Mouse (Mus musculus): ENCODE results near the gene Rassf8.

The Rassf8 gene

GRCm38 (mm10) chr6:145822218-145822617, 75.7 kb downstream of the Rassf8 start:
- in situ Hi-C loops (cut with MboI; ENCODE audit: low sequenced_read_pairs): no loop called here

- in situ Hi-C loops (cut with MboI; ENCODE audit: low sequenced_read_pairs): no loop called here
Observed at GRCm38 (mm10) chr6:145823103-145823502, 76.6 kb downstream of the Rassf8 start.

GRCm38 (mm10) chr6:145823588-145824234, 77.2 kb downstream of the Rassf8 start:
- in situ Hi-C loops (cut with MboI; ENCODE audit: low sequenced_read_pairs): no loop called here

GRCm38 (mm10) chr6:145826305-145826704, 79.8 kb downstream of the Rassf8 start:
- in situ Hi-C loops (cut with MboI; ENCODE audit: low sequenced_read_pairs): no loop called here

GRCm38 (mm10) chr6:145829062-145829835, 82.7 kb downstream of the Rassf8 start:
- in situ Hi-C loops (cut with MboI; ENCODE audit: low sequenced_read_pairs): no loop called here

- in situ Hi-C loops (cut with MboI; ENCODE audit: low sequenced_read_pairs): loop anchor here (10.0 kb wide), 1 partner anchor 445 kb away; no protein-coding TSS in a partner anchor
Observed at GRCm38 (mm10) chr6:145830117-145830516, 83.6 kb downstream of the Rassf8 start.

GRCm38 (mm10) chr6:145830617-145831016, 84.1 kb downstream of the Rassf8 start:
- in situ Hi-C loops (cut with MboI; ENCODE audit: low sequenced_read_pairs): loop anchor here (10.0 kb wide), 1 partner anchor 444 kb away; no protein-coding TSS in a partner anchor

GRCm38 (mm10) chr6:145832927-145833326, 86.4 kb downstream of the Rassf8 start:
- in situ Hi-C loops (cut with MboI; ENCODE audit: low sequenced_read_pairs): loop anchor here (10.0 kb wide), 1 partner anchor 442 kb away; no protein-coding TSS in a partner anchor

GRCm38 (mm10) chr6:145835359-145835758, 88.8 kb downstream of the Rassf8 start:
- in situ Hi-C loops (cut with MboI; ENCODE audit: low sequenced_read_pairs): loop anchor here (10.0 kb wide), 1 partner anchor 439 kb away; no protein-coding TSS in a partner anchor

GRCm38 (mm10) chr6:145845611-145846010, 99.1 kb downstream of the Rassf8 start:
- in situ Hi-C loops (cut with MboI; ENCODE audit: low sequenced_read_pairs): no loop called here

- in situ Hi-C loops (cut with MboI; ENCODE audit: low sequenced_read_pairs): no loop called here
Observed at GRCm38 (mm10) chr6:145846076-145846475, 99.5 kb downstream of the Rassf8 start.

GRCm38 (mm10) chr6:145846948-145847347, 100.4 kb downstream of the Rassf8 start:
- in situ Hi-C loops (cut with MboI; ENCODE audit: low sequenced_read_pairs): no loop called here

- in situ Hi-C loops (cut with MboI; ENCODE audit: low sequenced_read_pairs): no loop called here
Observed at GRCm38 (mm10) chr6:145847661-145848060, 101.1 kb downstream of the Rassf8 start.

GRCm38 (mm10) chr6:145850789-145851188, 104.2 kb downstream of the Rassf8 start:
- in situ Hi-C loops (cut with MboI; ENCODE audit: low sequenced_read_pairs): no loop called here

- in situ Hi-C loops (cut with MboI; ENCODE audit: low sequenced_read_pairs): no loop called here
Observed at GRCm38 (mm10) chr6:145851956-145852355, 105.4 kb downstream of the Rassf8 start.

- in situ Hi-C loops (cut with MboI; ENCODE audit: low sequenced_read_pairs): no loop called here
Observed at GRCm38 (mm10) chr6:145852708-145853107, 106.2 kb downstream of the Rassf8 start.

- in situ Hi-C loops (cut with MboI; ENCODE audit: low sequenced_read_pairs): no loop called here
Observed at GRCm38 (mm10) chr6:145853356-145854079, 107.0 kb downstream of the Rassf8 start.

- in situ Hi-C loops (cut with MboI; ENCODE audit: low sequenced_read_pairs): no loop called here
Observed at GRCm38 (mm10) chr6:145854756-145855155, 108.2 kb downstream of the Rassf8 start.

- in situ Hi-C loops (cut with MboI; ENCODE audit: low sequenced_read_pairs): no loop called here
Observed at GRCm38 (mm10) chr6:145855720-145856551, 109.4 kb downstream of the Rassf8 start.

- in situ Hi-C loops (cut with MboI; ENCODE audit: low sequenced_read_pairs): no loop called here
Observed at GRCm38 (mm10) chr6:145857428-145857827, 110.9 kb downstream of the Rassf8 start.
